Mouse (Mus musculus) intestine, embryonic 15.5 days (tissue): ENCODE results near the gene Grik5. TPM values are rescaled to one million over a fixed set of nuclear protein-coding genes. Genes with fewer than 3 reads are reported as not detected.
"Not testable (repeated sequence)": the region's sequence is repeated elsewhere in the genome, so short reads cannot be mapped to it uniquely, and the experiment has no call there.

Source experiments
- ATAC-seq: fragments of 200-750 bp; cut with Nextera tagmentation; 2 replicates; pipeline ENCODE4 v1.8.0; 2017; ENCODE audit warnings: moderate TSS enrichment, moderate library complexity
- H3K27ac ChIP-seq: fragments of 300-500 bp; sonication (generic); 2 replicates; pipeline ENCODE4 v1.5.1; 2015; ENCODE audit warnings: mild to moderate bottlenecking, inconsistent platforms
- H3K27me3 ChIP-seq: fragments of 300-500 bp; sonication (generic); replicated peaks from 2 replicates; pipeline ENCODE4 v1.6.1; 2015; ENCODE audit warnings: inconsistent platforms
- H3K36me3 ChIP-seq: fragments of 300-500 bp; sonication (generic); 2 replicates; pipeline ENCODE4 v1.6.1; 2015; ENCODE audit warnings: inconsistent platforms
- H3K4me1 ChIP-seq: fragments of 300-500 bp; sonication (generic); replicated peaks from 2 replicates; pipeline ENCODE4 v1.6.1; 2015; ENCODE audit warnings: inconsistent platforms
- H3K4me2 ChIP-seq: fragments of 300-500 bp; sonication (generic); replicated peaks from 2 replicates; pipeline ENCODE4 v1.6.1; 2015; ENCODE audit warnings: mild to moderate bottlenecking, inconsistent platforms
- H3K4me3 ChIP-seq: fragments of 300-500 bp; sonication (generic); replicated peaks from 2 replicates; pipeline ENCODE4 v1.5.1; 2015; ENCODE audit warnings: inconsistent platforms
- H3K9ac ChIP-seq: fragments of 300-500 bp; sonication (generic); 2 replicates; pipeline ENCODE4 v1.6.1; 2015; ENCODE audit warnings: inconsistent platforms
- H3K9me3 ChIP-seq: fragments of 300-500 bp; sonication (generic); 2 replicates; pipeline ENCODE4 v1.6.1; 2016; ENCODE audit warnings: inconsistent platforms
- WGBS: fragments of 180-500 bp; shearing (Covaris S2); methylation state at CpG from one replicate; pipeline ENCODE4 v1.1.7; 2015; 5-methylcytosine and 5-hydroxymethylcytosine counted together
- polyA plus RNA-seq: library from polyadenylated mRNA; unstranded; fragments of >200 nt; fragmentation: Nextera tagmentation; extraction: Ambion mirVana; gene quantifications from 2 replicates; pipeline ENCODE4 v1.2.1, GENCODE M21; 2015

Gene Grik5
- polyA plus RNA-seq, 1 experiment from 2014 or later: 3.3 TPM

GRCm38 (mm10) chr7:25056951-25057350 is 15.2 kb downstream of the Grik5 start:
- no peaks in the 10 kb centered on the region for H3K4me1 ChIP-seq
- H3K27me3 ChIP-seq: no peaks in the 10 kb centered on the region
- no peak for ATAC-seq
- 56% methylated on average over 4 of the region's 4 CpGs for WGBS
- no peak overlapping the region for H3K4me2 ChIP-seq
- H3K4me3 ChIP-seq: no peak overlapping the region
- H3K9ac ChIP-seq: no peak overlapping the region
- H3K9me3 ChIP-seq: no peaks in the 10 kb centered on the region
- H3K27ac ChIP-seq: no peak overlapping the region
- H3K36me3 ChIP-seq: peaks cover 24% of the 10 kb centered on the region; the same call in 1 of the 2 replicates

- Histone ChIP-seq H3K9me3 (no peaks in the 10 kb centered on the region), H3K27ac (no peak overlapping the region), H3K4me3 (no peak overlapping the region), H3K9ac (no peak overlapping the region), H3K27me3 (no peaks in the 10 kb centered on the region), H3K36me3 (peaks cover 8% of the 10 kb centered on the region; the same call in 1 of the 2 replicates), H3K4me2 (no peak overlapping the region), H3K4me1 (no peaks in the 10 kb centered on the region)
- 80% methylated on average over 3 of the region's 3 CpGs for WGBS
- no peak for ATAC-seq
Observed at GRCm38 (mm10) chr7:25052587-25052986, 19.6 kb downstream of the Grik5 start.

GRCm38 (mm10) chr7:25049295-25049930 is 22.7 kb downstream of the Grik5 start:
- WGBS: 81% methylated on average over 16 of the region's 16 CpGs

GRCm38 (mm10) chr7:25047363-25047762 is 24.8 kb downstream of the Grik5 start:
- Histone ChIP-seq H3K27me3 (no peaks in the 10 kb centered on the region), H3K9ac (no peak overlapping the region), H3K27ac (no peak overlapping the region), H3K36me3 (peaks cover 12% of the 10 kb centered on the region; the same call in 1 of the 2 replicates), H3K9me3 (no peaks in the 10 kb centered on the region), H3K4me3 (no peak overlapping the region), H3K4me2 (no peak overlapping the region), H3K4me1 (no peaks in the 10 kb centered on the region)
- no peak for ATAC-seq
- 90% methylated on average over 8 of the region's 8 CpGs for WGBS

More at GRCm38 (mm10) chr7:25049295-25049930, 22.7 kb downstream of the Grik5 start:
- H3K27ac ChIP-seq: no peak overlapping the region
- no peak for ATAC-seq
- H3K4me3 ChIP-seq: no peak overlapping the region
- H3K27me3 ChIP-seq: no peaks in the 10 kb centered on the region
- no peaks in the 10 kb centered on the region for H3K9me3 ChIP-seq
- no peak overlapping the region for H3K4me2 ChIP-seq
- H3K4me1 ChIP-seq: no peaks in the 10 kb centered on the region
- H3K36me3 ChIP-seq: peaks cover 9% of the 10 kb centered on the region; the same call in 1 of the 2 replicates
- H3K9ac ChIP-seq: no peak overlapping the region

- 86% methylated on average over 7 of the region's 7 CpGs for WGBS
- peak; percentile 62 for ATAC-seq
- H3K4me1 ChIP-seq, H3K9me3 ChIP-seq, H3K4me2 ChIP-seq, H3K4me3 ChIP-seq, H3K27me3 ChIP-seq, H3K27ac ChIP-seq, H3K9ac ChIP-seq: not testable (repeated sequence)
- peaks cover 12% of the 10 kb centered on the region; the same call in 1 of the 2 replicates for H3K36me3 ChIP-seq
Observed at GRCm38 (mm10) chr7:25044599-25044998, 27.5 kb downstream of the Grik5 start.

- no peaks in the 10 kb centered on the region for H3K9me3 ChIP-seq
- no peak overlapping the region for H3K4me3 ChIP-seq
- H3K9ac ChIP-seq: no peak overlapping the region
- no peak overlapping the region for H3K4me2 ChIP-seq
- WGBS: 87% methylated on average over 12 of the region's 12 CpGs
- no peak for ATAC-seq
- no peaks in the 10 kb centered on the region for H3K27me3 ChIP-seq
- no peaks in the 10 kb centered on the region for H3K4me1 ChIP-seq
- no peak overlapping the region for H3K27ac ChIP-seq
- peaks cover 12% of the 10 kb centered on the region; the same call in 1 of the 2 replicates for H3K36me3 ChIP-seq
Observed at GRCm38 (mm10) chr7:25041921-25042320, 30.2 kb downstream of the Grik5 start.

GRCm38 (mm10) chr7:25035916-25036315 is 36.2 kb downstream of the Grik5 start:
- Histone ChIP-seq H3K27ac (no peak overlapping the region), H3K36me3 (no peaks in the 10 kb centered on the region; the same call in 1 of the 2 replicates), H3K4me2 (no peak overlapping the region), H3K4me1 (no peaks in the 10 kb centered on the region), H3K27me3 (no peaks in the 10 kb centered on the region), H3K9ac (no peak overlapping the region), H3K9me3 (no peaks in the 10 kb centered on the region), H3K4me3 (no peak overlapping the region)
- whole genome bisulfite sequencing: 56% methylated on average over 7 of the region's 7 CpGs
- no peak for ATAC-seq

- no peaks in the 10 kb centered on the region for H3K9me3 ChIP-seq
- no peak for ATAC-seq
- WGBS: 90% methylated on average over 4 of the region's 4 CpGs
Observed at GRCm38 (mm10) chr7:25034796-25035195, 37.4 kb downstream of the Grik5 start.

GRCm38 (mm10) chr7:25031528-25031927 is 40.6 kb downstream of the Grik5 start:
- ATAC-seq: no peak
- Histone ChIP-seq H3K4me2 (no peak overlapping the region), H3K36me3 (peaks cover 7% of the 10 kb centered on the region; the same call in 1 of the 2 replicates), H3K27me3 (no peaks in the 10 kb centered on the region), H3K9me3 (no peaks in the 10 kb centered on the region), H3K4me1 (no peaks in the 10 kb centered on the region), H3K4me3 (no peak overlapping the region), H3K9ac (no peak overlapping the region), H3K27ac (no peak overlapping the region)
- WGBS: 80% methylated on average over 3 of the region's 3 CpGs

More at GRCm38 (mm10) chr7:25034796-25035195, 37.4 kb downstream of the Grik5 start:
- no peak overlapping the region for H3K27ac ChIP-seq
- no peaks in the 10 kb centered on the region for H3K4me1 ChIP-seq
- H3K36me3 ChIP-seq: no peaks in the 10 kb centered on the region; the same call in 1 of the 2 replicates
- H3K27me3 ChIP-seq: no peaks in the 10 kb centered on the region
- H3K4me3 ChIP-seq: no peak overlapping the region
- H3K4me2 ChIP-seq: no peak overlapping the region
- no peak overlapping the region for H3K9ac ChIP-seq

- Histone ChIP-seq H3K4me2 (no peak overlapping the region), H3K9ac (no peak overlapping the region), H3K36me3 (peaks cover 7% of the 10 kb centered on the region; the same call in 1 of the 2 replicates), H3K27me3 (no peaks in the 10 kb centered on the region), H3K27ac (no peak overlapping the region), H3K4me3 (no peak overlapping the region), H3K9me3 (no peaks in the 10 kb centered on the region), H3K4me1 (no peaks in the 10 kb centered on the region)
- 41% methylated on average over 5 of the region's 5 CpGs for WGBS
- ATAC-seq: 0 out of 2 replicates have a peak, but pooled peaks have one; percentile 34
Observed at GRCm38 (mm10) chr7:25030032-25030753, 42.0 kb downstream of the Grik5 start.

- no peak overlapping the region for H3K4me2 ChIP-seq
- no peak overlapping the region for H3K4me3 ChIP-seq
- no peaks in the 10 kb centered on the region for H3K4me1 ChIP-seq
- peaks cover 11% of the 10 kb centered on the region; the same call in 1 of the 2 replicates for H3K36me3 ChIP-seq
- H3K27ac ChIP-seq: no peak overlapping the region
- H3K9ac ChIP-seq: no peak overlapping the region
- no peak for ATAC-seq
- no peaks in the 10 kb centered on the region for H3K9me3 ChIP-seq
- H3K27me3 ChIP-seq: no peaks in the 10 kb centered on the region
- 71% methylated on average over 7 of the region's 7 CpGs for WGBS
Observed at GRCm38 (mm10) chr7:25026452-25026851, 45.7 kb downstream of the Grik5 start.

GRCm38 (mm10) chr7:25025855-25026439 is 46.2 kb downstream of the Grik5 start:
- no peak overlapping the region for H3K27ac ChIP-seq

More at GRCm38 (mm10) chr7:25025855-25026439, 46.2 kb downstream of the Grik5 start:
- no peaks in the 10 kb centered on the region for H3K4me1 ChIP-seq
- 62% methylated on average over 10 of the region's 10 CpGs for WGBS
- H3K4me3 ChIP-seq: no peak overlapping the region
- H3K4me2 ChIP-seq: no peak overlapping the region
- 0 out of 2 replicates have a peak, but pooled peaks have one; percentile 17 for ATAC-seq
- H3K27me3 ChIP-seq: no peaks in the 10 kb centered on the region
- H3K36me3 ChIP-seq: peaks cover 15% of the 10 kb centered on the region; the same call in 1 of the 2 replicates
- no peak overlapping the region for H3K9ac ChIP-seq
- no peaks in the 10 kb centered on the region for H3K9me3 ChIP-seq
